Mouse (Mus musculus): ENCODE results near the gene Olfr1496. TPM values are rescaled to one million over a fixed set of nuclear protein-coding genes. Genes with fewer than 3 reads are reported as not detected.
"Not testable (repeated sequence)": the region's sequence is repeated elsewhere in the genome, so short reads cannot be mapped to it uniquely, and the experiment has no call there.

Olfr1496 gene
- polyA plus RNA-seq (2016; fragmentation: Nextera tagmentation; extraction: Ambion mirVana), result not detected in 2 replicates

DNA sequence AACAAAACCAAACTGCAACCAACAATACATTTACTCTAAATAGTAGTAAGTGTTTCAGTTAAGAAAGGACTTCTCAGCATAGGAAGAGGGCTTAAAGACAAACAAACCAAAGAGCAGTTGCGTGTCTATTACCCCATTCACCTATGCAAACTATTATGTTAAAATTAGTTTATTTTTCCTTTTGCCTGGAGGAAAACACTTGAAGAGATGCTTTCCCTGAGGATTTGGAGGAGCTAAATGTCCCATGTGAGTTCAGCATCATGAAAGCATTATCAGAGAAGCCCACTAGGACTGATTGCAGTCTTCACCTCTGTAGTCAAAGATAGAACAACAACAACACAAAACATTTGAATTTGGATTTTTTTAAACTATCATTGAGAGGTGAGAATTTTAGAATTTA, at the start of gene Olfr1496:
Olfr1496 (plus strand) TSS at position 301 of the 400 bp plus-strand sequence.
- no peaks in the 10 kb centered on the region for H3K36me3 ChIP-seq
- no peak within 1 kb of the TSS for H3K9ac ChIP-seq
- no peak within 1 kb of the TSS for H3K4me3 ChIP-seq
- no peak for ATAC-seq (ENCODE audit: insufficient number of reproducible peaks, insufficient read depth, low FRiP score, low TSS enrichment)
- H3K27ac ChIP-seq, result no peak within 1 kb of the TSS
- no peak within 1 kb of the TSS for H3K4me2 ChIP-seq (replicated peaks)
- H3K9me3 ChIP-seq, result no peaks in the 10 kb centered on the region
- 73% methylated on average over 1 of the region's 1 CpGs for WGBS
- no peaks in the 10 kb centered on the region for H3K4me1 ChIP-seq
- H3K27me3 ChIP-seq, result no peaks in the 10 kb centered on the region

DNA sequence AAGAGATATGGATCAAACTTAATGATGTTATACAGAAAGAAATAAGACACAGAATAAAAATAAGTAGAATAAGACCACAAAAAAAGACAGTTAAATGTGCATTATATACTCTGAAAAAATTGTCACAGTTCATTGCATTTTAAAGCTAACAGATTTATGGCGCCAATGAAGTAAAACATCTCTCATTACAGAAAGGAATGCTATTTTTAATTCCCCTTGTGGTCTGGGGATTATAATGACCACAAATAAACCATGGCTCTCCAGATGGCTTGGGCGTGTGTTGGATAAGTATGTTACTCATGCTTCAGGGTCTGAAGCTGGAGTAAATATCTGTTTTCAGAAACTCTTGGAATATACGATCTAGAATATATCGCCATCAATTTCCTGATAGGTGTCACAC, 38.2 kb upstream of the Olfr1496 start, which contains the start of gene Olfr1494:
Olfr1494 (plus strand) TSS at position 301 of the 400 bp plus-strand sequence.
- 86% methylated on average over 4 of the region's 4 CpGs for WGBS

DNA sequence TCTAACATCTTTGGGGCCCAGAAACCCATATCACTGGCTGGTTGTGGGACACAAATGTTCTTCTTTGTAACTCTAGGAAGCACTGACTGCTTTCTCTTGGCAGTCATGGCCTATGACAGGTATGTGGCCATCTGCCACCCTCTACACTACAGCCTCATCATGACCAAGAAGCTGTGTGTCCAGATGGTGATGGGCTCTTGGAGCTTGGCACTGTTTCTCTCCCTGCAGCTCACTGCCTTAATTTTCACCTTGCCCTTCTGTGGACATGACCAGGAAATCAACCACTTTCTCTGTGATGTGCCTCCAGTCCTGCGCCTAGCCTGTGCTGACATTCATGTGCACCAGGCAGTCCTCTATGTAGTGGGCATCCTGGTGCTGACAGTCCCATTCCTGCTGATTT, 28.3 kb upstream of the Olfr1496 start:
- ATAC-seq (ENCODE audit: insufficient number of reproducible peaks, insufficient read depth, low FRiP score, low TSS enrichment), result no peak
- Histone ChIP-seq H3K27ac (no peak overlapping the region), H3K36me3 (no peaks in the 10 kb centered on the region), H3K9ac (no peak overlapping the region), H3K4me2 (replicated peaks) (no peak overlapping the region), H3K4me1 (no peaks in the 10 kb centered on the region), H3K9me3 (no peaks in the 10 kb centered on the region), H3K27me3 (no peaks in the 10 kb centered on the region), H3K4me3 (no peak overlapping the region)
- WGBS, result 81% methylated on average over 1 of the region's 1 CpGs

More for the DNA sequence above, 38.2 kb upstream of the Olfr1496 start, which contains the start of gene Olfr1494:
- no peaks in the 10 kb centered on the region for H3K36me3 ChIP-seq
- no peak for ATAC-seq (ENCODE audit: insufficient number of reproducible peaks, insufficient read depth, low FRiP score, low TSS enrichment)
- no peaks in the 10 kb centered on the region for H3K27me3 ChIP-seq
- H3K27ac ChIP-seq, result no peak within 1 kb of the TSS
- H3K4me3 ChIP-seq, result no peak within 1 kb of the TSS
- H3K9ac ChIP-seq, result no peak within 1 kb of the TSS
- H3K4me1 ChIP-seq, result no peaks in the 10 kb centered on the region
- H3K9me3 ChIP-seq, result no peaks in the 10 kb centered on the region
- H3K4me2 ChIP-seq (replicated peaks), result no peak within 1 kb of the TSS

DNA sequence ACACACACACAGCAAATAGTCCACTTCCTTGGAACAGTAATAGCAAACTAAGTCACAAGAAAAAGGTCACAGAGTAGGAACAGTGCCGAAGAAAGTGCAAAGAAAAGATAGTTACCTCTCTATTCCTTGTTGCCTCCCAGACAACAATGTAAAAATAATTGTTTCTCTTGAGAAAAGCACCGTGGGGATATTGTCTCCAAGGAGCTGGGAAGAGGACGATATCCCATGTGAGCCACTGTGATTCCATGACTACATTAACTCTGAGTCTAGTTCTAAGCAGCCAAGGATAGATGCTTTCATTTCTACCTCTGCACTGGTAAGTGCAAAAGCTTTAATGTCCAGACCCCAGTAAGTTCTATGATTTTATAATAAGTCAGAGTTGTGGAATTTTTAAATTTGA, 13.4 kb upstream of the Olfr1496 start, which contains the start of gene Olfr1495:
Olfr1495 (plus strand) TSS at position 301 of the 400 bp plus-strand sequence.
- Histone ChIP-seq H3K4me3 (no peak within 1 kb of the TSS), H3K27me3 (no peaks in the 10 kb centered on the region), H3K4me2 (replicated peaks) (no peak within 1 kb of the TSS), H3K27ac (no peak within 1 kb of the TSS), H3K4me1 (no peaks in the 10 kb centered on the region), H3K9me3 (no peaks in the 10 kb centered on the region), H3K36me3 (no peaks in the 10 kb centered on the region), H3K9ac (no peak within 1 kb of the TSS)
- WGBS, result 83% methylated on average over 3 of the region's 3 CpGs
- no peak for ATAC-seq (ENCODE audit: insufficient number of reproducible peaks, insufficient read depth, low FRiP score, low TSS enrichment)

DNA sequence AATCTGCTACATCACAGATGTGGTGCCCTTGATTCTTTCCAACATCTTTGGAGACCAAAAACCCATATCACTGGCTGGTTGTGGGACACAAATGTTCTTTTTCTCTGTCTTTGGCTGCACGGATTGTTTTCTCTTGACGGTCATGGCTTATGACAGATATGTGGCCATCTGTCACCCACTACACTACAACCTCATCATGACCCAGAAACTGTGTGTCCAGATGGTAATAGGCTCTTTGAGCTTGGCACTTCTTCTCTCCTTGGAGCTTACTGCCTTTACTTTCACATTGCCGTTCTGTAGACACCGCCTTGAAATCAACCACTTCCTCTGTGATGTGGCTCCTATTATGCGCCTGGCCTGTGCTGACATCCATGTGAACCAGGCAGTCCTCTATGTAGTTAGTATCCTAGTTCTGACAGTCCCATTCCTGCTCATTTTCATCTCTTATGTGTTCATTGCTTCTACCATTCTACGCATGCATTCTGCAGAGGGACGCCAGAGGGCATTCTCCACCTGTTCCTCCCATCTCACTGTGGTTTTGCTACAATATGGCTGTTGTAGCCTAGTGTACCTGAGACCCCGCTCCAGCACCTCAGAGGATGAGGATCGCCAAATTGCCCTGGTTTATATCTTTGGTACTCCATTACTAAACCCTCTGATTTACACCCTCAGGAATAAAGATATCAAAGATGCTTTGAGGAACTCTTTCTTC, 9.0 kb upstream of the Olfr1496 start:
- no peak overlapping the region for H3K27ac ChIP-seq
- H3K36me3 ChIP-seq, result no peaks in the 10 kb centered on the region
- WGBS, result 90% methylated on average over 9 of the region's 9 CpGs
- ATAC-seq (ENCODE audit: insufficient number of reproducible peaks, insufficient read depth, low FRiP score, low TSS enrichment), result no peak
- no peaks in the 10 kb centered on the region for H3K9me3 ChIP-seq
- no peak overlapping the region for H3K9ac ChIP-seq
- no peak overlapping the region for H3K4me2 ChIP-seq (replicated peaks)
- H3K4me1 ChIP-seq, result no peaks in the 10 kb centered on the region
- no peak overlapping the region for H3K4me3 ChIP-seq
- H3K27me3 ChIP-seq, result no peaks in the 10 kb centered on the region

DNA sequence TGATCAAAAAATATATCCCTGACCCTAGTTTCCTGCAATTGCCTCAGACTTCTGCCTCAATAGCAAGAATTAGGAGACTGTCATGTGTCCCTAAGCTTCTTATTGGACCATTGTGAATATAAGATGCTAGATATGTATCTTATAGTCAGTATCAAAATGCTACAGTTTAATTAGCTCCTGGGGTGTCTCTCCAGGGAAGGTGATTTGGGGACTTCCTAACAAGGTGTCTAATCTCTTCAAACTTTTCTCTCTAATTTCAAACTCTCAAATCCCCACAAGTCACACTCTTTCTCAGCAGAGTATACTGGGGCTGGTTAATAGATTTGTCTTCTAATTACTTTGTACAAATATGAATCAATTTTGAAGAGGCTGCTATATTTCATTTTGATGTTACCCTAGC, 20.4 kb downstream of the Olfr1496 start, which contains the start of gene Olfr1497:
Olfr1497 (minus strand) TSS at position 101 of the 400 bp plus-strand sequence.
- no peaks in the 10 kb centered on the region for H3K27me3 ChIP-seq
- no peak for ATAC-seq (ENCODE audit: insufficient number of reproducible peaks, insufficient read depth, low FRiP score, low TSS enrichment)
- H3K27ac ChIP-seq, result no peak within 1 kb of the TSS
- no peaks in the 10 kb centered on the region for H3K9me3 ChIP-seq
- H3K36me3 ChIP-seq, result no peaks in the 10 kb centered on the region
- H3K4me1 ChIP-seq, result no peaks in the 10 kb centered on the region
- no peak within 1 kb of the TSS for H3K4me2 ChIP-seq (replicated peaks)
- H3K9ac ChIP-seq, result no peak within 1 kb of the TSS
- H3K4me3 ChIP-seq, result no peak within 1 kb of the TSS

DNA sequence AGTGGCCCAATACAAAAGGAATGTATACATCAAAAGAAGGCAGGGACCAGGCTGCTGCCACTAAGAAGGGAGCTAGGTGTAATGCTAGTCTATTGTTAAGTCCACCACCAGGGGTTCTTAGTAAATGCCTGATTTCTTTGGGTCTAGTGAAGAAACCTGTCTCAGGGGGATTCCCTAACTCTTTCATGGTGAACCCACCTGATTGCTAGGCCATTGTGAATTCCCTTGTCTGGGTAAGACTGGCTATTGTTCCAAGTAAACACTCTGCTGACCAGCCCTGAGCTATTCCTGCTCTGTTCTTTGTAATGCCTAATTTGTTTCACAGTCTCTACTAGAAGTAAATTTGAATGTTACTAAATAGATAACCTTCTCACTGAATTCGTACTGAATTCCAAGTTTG, 27.8 kb downstream of the Olfr1496 start:
- H3K27ac ChIP-seq; H3K9ac ChIP-seq; H3K4me1 ChIP-seq; H3K9me3 ChIP-seq; ATAC-seq (ENCODE audit: insufficient number of reproducible peaks, insufficient read depth, low FRiP score, low TSS enrichment); H3K4me3 ChIP-seq; H3K4me2 ChIP-seq (replicated peaks); H3K36me3 ChIP-seq; H3K27me3 ChIP-seq: not testable (repeated sequence)
- WGBS, result 51% methylated on average over 1 of the region's 1 CpGs

DNA sequence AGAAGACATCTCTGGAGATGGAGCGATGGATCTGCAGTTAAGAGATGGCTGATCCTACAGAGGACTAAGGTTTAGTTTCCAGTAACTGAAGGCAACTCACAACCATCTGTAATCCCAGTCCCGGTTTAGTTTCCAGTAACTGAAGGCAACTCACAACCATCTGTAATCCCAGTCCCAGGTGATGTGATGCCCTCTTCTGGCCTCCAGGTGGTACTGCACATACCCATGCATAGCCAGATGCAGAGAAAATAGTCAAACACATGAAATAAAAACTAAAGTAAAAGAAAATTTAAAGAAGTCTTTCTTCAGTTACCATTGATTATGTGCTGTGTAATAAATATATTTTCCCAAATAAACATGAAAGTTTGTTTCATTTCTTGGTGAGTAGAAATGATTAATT, 35.1 kb downstream of the Olfr1496 start:
- Histone ChIP-seq H3K9me3 (no peaks in the 10 kb centered on the region), H3K9ac (no peak overlapping the region), H3K4me3 (no peak overlapping the region), H3K27ac (no peak overlapping the region), H3K27me3 (no peaks in the 10 kb centered on the region), H3K4me2 (replicated peaks) (no peak overlapping the region), H3K4me1 (no peaks in the 10 kb centered on the region), H3K36me3 (no peaks in the 10 kb centered on the region)
- no peak for ATAC-seq (ENCODE audit: insufficient number of reproducible peaks, insufficient read depth, low FRiP score, low TSS enrichment)
- WGBS, result 50% methylated on average over 2 of the region's 2 CpGs

DNA sequence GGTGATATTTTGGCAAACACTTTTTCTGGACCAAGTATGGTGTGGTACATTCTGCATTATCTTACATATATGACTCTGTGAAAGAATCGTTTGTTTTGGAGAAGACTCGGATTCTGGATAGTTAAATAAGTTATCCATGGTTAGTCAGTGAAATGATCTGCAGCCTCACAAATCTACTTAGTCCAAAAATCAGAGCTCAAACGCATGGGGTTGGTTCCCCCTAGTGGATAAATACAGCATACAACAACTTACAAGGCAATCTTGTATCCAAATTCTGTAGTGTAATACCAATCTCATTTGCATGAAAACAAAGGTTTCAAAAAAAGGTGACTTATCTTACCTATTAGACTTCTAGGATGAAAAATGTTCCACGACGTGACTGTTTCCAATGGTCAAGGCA, 41.1 kb downstream of the Olfr1496 start:
- Histone ChIP-seq H3K27me3 (no peaks in the 10 kb centered on the region), H3K4me2 (replicated peaks) (no peak overlapping the region), H3K4me1 (no peaks in the 10 kb centered on the region), H3K27ac (no peak overlapping the region), H3K9me3 (no peaks in the 10 kb centered on the region), H3K4me3 (no peak overlapping the region), H3K9ac (no peak overlapping the region), H3K36me3 (no peaks in the 10 kb centered on the region)
- WGBS, result 37% methylated on average over 5 of the region's 5 CpGs
- ATAC-seq (ENCODE audit: insufficient number of reproducible peaks, insufficient read depth, low FRiP score, low TSS enrichment), result no peak

DNA sequence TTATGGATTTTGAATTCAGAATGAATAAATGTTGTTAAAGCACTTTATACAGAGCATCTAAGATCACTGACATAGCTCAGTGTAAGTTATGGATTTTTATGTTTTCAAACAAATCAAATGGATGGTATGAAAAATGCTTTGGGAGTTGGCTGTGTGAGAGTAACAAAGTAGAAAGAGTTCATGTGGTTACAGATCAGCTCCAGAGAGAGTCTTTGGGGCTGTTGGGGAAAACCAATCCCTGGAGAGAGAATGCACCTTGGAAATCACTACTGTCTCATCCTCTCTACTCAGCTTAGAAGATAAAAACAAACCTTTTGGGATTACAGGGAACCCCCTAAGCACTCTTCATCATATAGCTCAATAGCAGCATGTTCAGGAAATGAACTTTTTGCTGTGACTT, 41.7 kb downstream of the Olfr1496 start, which contains the start of gene Olfr1499:
Olfr1499 (minus strand) TSS at position 101 of the 400 bp plus-strand sequence.
- no peak within 1 kb of the TSS for H3K27ac ChIP-seq
- H3K4me2 ChIP-seq (replicated peaks), result no peak within 1 kb of the TSS
- no peaks in the 10 kb centered on the region for H3K4me1 ChIP-seq
- H3K9me3 ChIP-seq, result no peaks in the 10 kb centered on the region
- no peak for ATAC-seq (ENCODE audit: insufficient number of reproducible peaks, insufficient read depth, low FRiP score, low TSS enrichment)
- H3K36me3 ChIP-seq, result no peaks in the 10 kb centered on the region
- H3K27me3 ChIP-seq, result no peaks in the 10 kb centered on the region
- no peak within 1 kb of the TSS for H3K9ac ChIP-seq
- no peak within 1 kb of the TSS for H3K4me3 ChIP-seq

DNA sequence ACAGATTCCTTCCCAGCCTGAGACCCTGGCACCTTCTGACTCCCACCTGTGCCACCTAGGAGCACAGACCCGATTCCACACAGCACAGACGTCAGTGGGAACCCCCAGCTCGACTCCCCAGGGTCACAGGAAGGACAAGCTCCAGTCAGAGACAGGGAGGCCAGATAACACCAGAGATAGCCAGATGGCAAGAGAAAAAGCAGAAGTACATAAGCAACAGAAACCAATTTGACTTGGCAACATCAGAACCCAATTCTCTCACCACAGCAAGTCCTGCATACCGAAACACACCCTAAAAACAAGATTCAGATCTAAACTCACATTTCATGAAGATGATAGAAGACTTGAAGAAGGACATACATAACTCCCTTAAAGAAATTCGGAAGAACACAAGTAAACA, 43.2 kb downstream of the Olfr1496 start:
- Histone ChIP-seq H3K4me2 (replicated peaks) (no peak overlapping the region), H3K9ac (no peak overlapping the region), H3K4me1 (no peaks in the 10 kb centered on the region), H3K27me3 (no peaks in the 10 kb centered on the region), H3K27ac (no peak overlapping the region), H3K4me3 (no peak overlapping the region), H3K9me3 (no peaks in the 10 kb centered on the region), H3K36me3 (no peaks in the 10 kb centered on the region)
- ATAC-seq (ENCODE audit: insufficient number of reproducible peaks, insufficient read depth, low FRiP score, low TSS enrichment), result no peak
- 61% methylated on average over 5 of the region's 5 CpGs for WGBS

DNA sequence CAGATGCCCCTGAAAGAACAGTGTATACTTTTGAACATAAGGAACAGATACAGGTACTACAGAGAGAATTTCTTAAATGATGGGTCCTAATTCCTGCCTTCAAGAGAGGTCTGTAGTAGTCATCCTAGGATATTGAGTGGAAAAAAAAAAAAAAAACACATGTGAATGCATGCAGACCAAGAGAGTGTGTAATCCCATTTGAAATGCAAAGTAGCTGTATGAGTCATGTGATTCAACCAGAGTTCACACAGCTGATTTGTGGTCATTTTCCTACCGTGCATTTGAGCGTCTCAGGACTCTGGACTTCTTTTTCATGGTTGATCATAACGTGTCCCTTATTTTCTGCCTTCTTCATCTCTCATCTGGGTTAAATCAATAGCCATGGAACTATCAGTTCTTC, 50.8 kb downstream of the Olfr1496 start:
- H3K27ac ChIP-seq, result no peak overlapping the region
- ATAC-seq (ENCODE audit: insufficient number of reproducible peaks, insufficient read depth, low FRiP score, low TSS enrichment), result no peak
- no peaks in the 10 kb centered on the region for H3K27me3 ChIP-seq
- no peak overlapping the region for H3K9ac ChIP-seq
- WGBS, result 73% methylated on average over 3 of the region's 3 CpGs
- no peaks in the 10 kb centered on the region for H3K4me1 ChIP-seq
- no peaks in the 10 kb centered on the region for H3K36me3 ChIP-seq
- H3K9me3 ChIP-seq, result no peaks in the 10 kb centered on the region
- no peak overlapping the region for H3K4me2 ChIP-seq (replicated peaks)
- no peak overlapping the region for H3K4me3 ChIP-seq

Data from embryonic facial prominence, embryonic 12.5 days (tissue).